Mouse (Mus musculus) thymus, adult 2 months (tissue): ENCODE measurements around the gene Cmc2. TPM values are rescaled to one million over a fixed set of nuclear protein-coding genes. Genes with fewer than 3 reads are reported as not detected.

Experiments
- DNase-seq: peaks from one replicate; pipeline ENCODE4 v3.0.0; 2021
- H3K27ac ChIP-seq: fragments of 200-500 bp; 2 replicates; pipeline ENCODE4 v1.5.1; 2012; ENCODE audit warnings: low read length, control low read depth; ENCODE audit not compliant: control insufficient read depth, insufficient read depth
- H3K27me3 ChIP-seq: fragments of 200-500 bp; 2 replicates; pipeline ENCODE4 v1.6.1; 2012; ENCODE audit warnings: mild to moderate bottlenecking, low read length, moderate library complexity, mixed read lengths; ENCODE audit not compliant: control insufficient read depth, insufficient read depth
- H3K36me3 ChIP-seq: fragments of 200-500 bp; 2 replicates; pipeline ENCODE4 v1.6.1; 2012; ENCODE audit warnings: mild to moderate bottlenecking, low read length, moderate library complexity; ENCODE audit not compliant: control insufficient read depth, insufficient read depth
- H3K4me1 ChIP-seq: fragments of 200-500 bp; replicated peaks from 2 replicates; pipeline ENCODE4 v1.6.1; 2012; ENCODE audit warnings: low read length; ENCODE audit not compliant: control insufficient read depth, insufficient read depth
- H3K4me3 ChIP-seq: fragments of 200-500 bp; 2 replicates; pipeline ENCODE4 v1.5.1; 2012; ENCODE audit warnings: mild to moderate bottlenecking, low read length, control low read depth, moderate library complexity; ENCODE audit not compliant: control insufficient read depth, insufficient read depth
- CTCF ChIP-seq: fragments of 200-500 bp; IDR thresholded peaks from 2 replicates; pipeline ENCODE4 v1.5.1; 2012; ENCODE audit warnings: mild to moderate bottlenecking, control low read depth, low read length, moderate library complexity, borderline replicate concordance; ENCODE audit not compliant: control insufficient read depth, poor library complexity, insufficient read depth; ENCODE audit errors: extremely low read depth
- POLR2A ChIP-seq: fragments of 200-500 bp; IDR thresholded peaks from 2 replicates; pipeline ENCODE4 v1.6.1; 2012; ENCODE audit warnings: mild to moderate bottlenecking, low read length, control low read depth, moderate library complexity; ENCODE audit not compliant: control insufficient read depth, poor library complexity, insufficient read depth; ENCODE audit errors: extremely low read depth
- WGBS: fragments of 180-500 bp; shearing (Covaris S2); methylation state at CpG from one replicate; pipeline ENCODE4 v1.1.7; 2018; 5-methylcytosine and 5-hydroxymethylcytosine counted together
- polyA plus RNA-seq: library from polyadenylated mRNA; depleted of rRNA; stranded (reverse); fragments of >200 nt; gene quantifications from 2 replicates; pipeline ENCODE4 v1.2.3, GENCODE M21; 2012

The Cmc2 gene
- polyA plus RNA-seq, 1 experiment, result 18.9 TPM

GRCm38 (mm10) chr8:116895521-116895920 is 25.7 kb downstream of the Cmc2 start:
- 96% methylated on average over 6 of the region's 6 CpGs for whole genome bisulfite sequencing
- no peak for DNase-seq
- Histone ChIP-seq H3K36me3 (no peaks in the 10 kb centered on the region), H3K27me3 (no peaks in the 10 kb centered on the region), H3K4me1 (peaks cover 6% of the 10 kb centered on the region), H3K4me3 (no peak overlapping the region), H3K27ac (no peak overlapping the region)
- no peak for TF ChIP-seq POLR2A

DNA sequence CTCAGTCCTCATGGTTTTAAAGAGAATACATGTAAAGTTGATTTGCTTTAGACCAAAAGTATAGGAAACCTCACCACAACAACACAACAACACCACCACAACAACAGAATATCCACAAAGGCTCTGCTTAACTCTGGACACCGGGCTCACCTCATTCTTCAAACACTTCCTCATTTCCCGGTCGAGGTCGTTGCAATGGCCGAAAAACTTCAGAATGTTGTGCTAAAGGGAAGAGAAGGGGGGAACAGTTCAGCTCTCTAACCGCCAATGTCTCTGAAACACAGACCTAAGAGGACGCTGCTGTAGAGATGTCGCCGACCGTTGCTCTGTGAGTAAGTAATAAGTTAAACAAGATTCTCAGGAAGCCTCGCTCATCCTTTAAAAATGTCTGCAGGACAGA is 27.3 kb downstream of the Cmc2 start:
- Histone ChIP-seq H3K4me1 (peaks cover 6% of the 10 kb centered on the region), H3K27ac (no peak overlapping the region), H3K36me3 (peaks cover 1% of the 10 kb centered on the region; the same call in 1 of the 2 replicates), H3K4me3 (no peak overlapping the region), H3K27me3 (no peaks in the 10 kb centered on the region)
- TF ChIP-seq CTCF (no peak), POLR2A (no peak)
- DNase-seq, result no peak
- WGBS, result 56% methylated on average over 11 of the region's 11 CpGs

GRCm38 (mm10) chr8:116892636-116893035 is 28.6 kb downstream of the Cmc2 start:
- Histone ChIP-seq H3K4me1 (peaks cover 6% of the 10 kb centered on the region), H3K36me3 (peaks cover 10% of the 10 kb centered on the region; the same call in 1 of the 2 replicates), H3K4me3 (no peak overlapping the region), H3K27ac (no peak overlapping the region), H3K27me3 (no peaks in the 10 kb centered on the region)
- DNase-seq, result no peak
- TF ChIP-seq POLR2A, result no peak
- TF ChIP-seq CTCF, result no peak
- whole genome bisulfite sequencing, result 90% methylated on average over 9 of the region's 9 CpGs

DNA sequence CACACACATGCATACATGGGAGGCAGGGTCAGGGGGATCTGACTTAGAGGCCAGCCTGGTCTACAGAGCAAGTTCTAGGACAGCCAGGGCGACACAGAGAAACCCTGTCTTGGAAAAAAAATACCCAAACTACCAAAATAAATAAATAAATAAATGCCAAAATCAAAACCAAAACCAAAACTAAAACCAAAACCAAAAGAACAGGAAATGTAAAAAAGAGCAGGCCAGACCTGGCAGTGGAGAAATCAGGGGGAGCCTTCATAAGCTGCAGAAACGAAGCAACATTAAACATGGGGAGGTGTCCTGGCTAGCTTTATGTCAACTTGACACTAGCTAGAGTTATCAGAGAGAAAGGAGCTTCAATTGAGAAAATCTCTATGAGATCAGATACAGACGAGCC is 29.1 kb downstream of the Cmc2 start:
- 54% methylated on average over 3 of the region's 3 CpGs for WGBS
- Histone ChIP-seq H3K27me3 (no peaks in the 10 kb centered on the region), H3K4me1 (peaks cover 6% of the 10 kb centered on the region), H3K27ac (no peak overlapping the region), H3K36me3 (peaks cover 10% of the 10 kb centered on the region; the same call in 1 of the 2 replicates), H3K4me3 (no peak overlapping the region)
- DNase-seq, result no peak
- TF ChIP-seq POLR2A (no peak), CTCF (no peak)

- TF ChIP-seq POLR2A (no peak), CTCF (no peak)
- DNase-seq, result no peak
- no peak overlapping the region for H3K27ac ChIP-seq
- WGBS, result 98% methylated on average over 5 of the region's 5 CpGs
- H3K36me3 ChIP-seq, result peaks cover 10% of the 10 kb centered on the region; the same call in 1 of the 2 replicates
- no peak overlapping the region for H3K4me3 ChIP-seq
- H3K4me1 ChIP-seq, result peaks cover 6% of the 10 kb centered on the region
- H3K27me3 ChIP-seq, result no peaks in the 10 kb centered on the region
Observed at GRCm38 (mm10) chr8:116891446-116891845, 29.8 kb downstream of the Cmc2 start.

DNA sequence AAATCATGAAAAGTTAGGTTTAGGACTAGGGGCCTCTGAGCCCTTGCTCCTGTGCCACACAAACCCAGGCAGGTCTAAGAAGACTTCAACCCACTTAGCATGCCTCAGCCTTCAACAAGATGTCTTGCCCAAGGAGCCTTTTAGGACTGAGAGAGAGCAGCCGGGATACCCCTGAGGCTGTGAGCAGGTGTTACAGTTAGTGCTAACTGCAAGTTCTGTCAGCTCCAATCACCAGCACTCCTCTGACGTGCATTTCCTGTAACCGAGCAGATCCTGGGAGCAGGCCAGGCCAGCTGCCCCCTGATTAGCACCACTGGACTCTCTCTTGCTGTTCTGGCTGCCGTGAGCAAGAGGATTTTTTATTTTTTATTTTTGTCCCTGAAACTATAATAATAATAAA is 33.4 kb downstream of the Cmc2 start:
- Histone ChIP-seq H3K4me1 (peaks cover 6% of the 10 kb centered on the region), H3K27ac (no peak overlapping the region), H3K4me3 (no peak overlapping the region), H3K27me3 (no peaks in the 10 kb centered on the region), H3K36me3 (peaks cover 10% of the 10 kb centered on the region; the same call in 1 of the 2 replicates)
- DNase-seq, result no peak
- 84% methylated on average over 4 of the region's 4 CpGs for WGBS
- no peak for TF ChIP-seq CTCF
- TF ChIP-seq POLR2A, result no peak

GRCm38 (mm10) chr8:116881396-116881795 is 39.9 kb downstream of the Cmc2 start:
- 69% methylated on average over 8 of the region's 8 CpGs for WGBS
- no peaks in the 10 kb centered on the region for H3K27me3 ChIP-seq
- no peak overlapping the region for H3K4me3 ChIP-seq
- H3K27ac ChIP-seq, result no peak overlapping the region
- H3K36me3 ChIP-seq, result no peaks in the 10 kb centered on the region
- DNase-seq, result no peak
- TF ChIP-seq POLR2A, result no peak
- TF ChIP-seq CTCF, result no peak
- no peaks in the 10 kb centered on the region for H3K4me1 ChIP-seq
